Mouse (Mus musculus) 416B (cell line): ENCODE data around the gene Vti1a.
A peak's percentile ranks its signal among the peaks of the same experiment; 100 is the strongest.

Source experiments
- DNase-seq: peaks from one replicate; pipeline ENCODE4 v3.0.0; 2011; ENCODE audit warnings: low read depth

Vti1a gene

DNA sequence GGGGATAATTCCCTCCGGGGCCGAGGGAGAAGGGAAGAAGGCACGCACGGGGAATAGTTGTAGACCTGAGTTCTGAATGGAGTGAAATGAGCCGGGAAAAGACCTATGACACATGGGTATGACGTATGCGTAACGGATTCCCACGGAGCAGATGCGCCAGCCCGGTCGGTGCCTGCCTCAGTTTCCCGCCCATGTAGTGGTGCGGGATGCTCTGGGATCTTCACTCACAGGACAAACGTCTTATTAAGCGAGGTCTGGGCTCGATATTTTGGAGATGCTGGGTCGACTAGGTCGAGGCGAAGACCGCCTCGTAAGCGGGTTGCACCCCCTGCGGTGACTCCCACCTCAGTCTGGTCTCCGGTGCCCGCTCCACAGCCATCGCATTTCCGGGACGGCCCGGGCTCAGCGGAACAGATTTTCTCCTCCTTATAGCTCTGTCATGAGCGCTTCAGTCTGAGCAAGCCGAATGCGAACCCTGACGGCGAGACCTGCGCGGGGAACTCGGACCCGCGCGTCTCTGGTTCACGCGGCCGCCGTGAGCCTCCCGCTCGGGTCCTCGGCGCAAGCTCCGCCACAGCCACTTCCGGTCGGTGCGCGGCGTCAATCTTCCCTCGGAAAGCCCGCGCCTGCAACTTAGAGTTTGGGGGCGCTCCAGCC is 515 bp upstream of the Vti1a start, which contains the start of gene Zdhhc6:
Gene Zdhhc6, minus strand, starts transcription at position 581 of the 657 bp plus-strand sequence.
- DNase-seq = no peak

- DNase-seq = peak; percentile 11
These were observed 806 bp downstream of the Vti1a start for GRCm38 (mm10) chr19:55316901-55317300.

- DNase-seq = no peak
These were observed 2.9 kb downstream of the Vti1a start for GRCm38 (mm10) chr19:55319036-55319435.

DNA sequence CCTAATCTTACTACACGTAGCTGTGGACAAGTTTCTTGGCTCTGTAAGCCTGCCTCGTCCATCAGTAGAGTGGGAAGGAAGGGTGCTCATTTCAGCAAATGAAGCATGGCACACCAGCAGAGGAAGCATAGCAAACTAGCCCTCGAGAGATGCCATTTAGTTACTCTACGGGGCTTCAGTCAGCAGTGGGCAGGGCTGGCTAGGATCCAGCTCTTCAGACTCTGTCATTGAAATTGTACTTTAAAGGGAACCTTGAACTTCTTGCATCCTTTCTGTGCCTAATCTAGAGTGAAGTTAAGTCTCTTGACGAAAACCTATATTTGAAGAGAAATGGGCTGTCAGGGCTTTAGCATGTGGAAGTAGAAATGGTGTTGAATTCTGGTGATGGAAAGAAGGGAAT is 3.4 kb downstream of the Vti1a start:
- no peak for DNase-seq

GRCm38 (mm10) chr19:55322604-55323003 is 6.5 kb downstream of the Vti1a start:
- DNase-seq = no peak

- DNase-seq = no peak
These were observed 11.4 kb downstream of the Vti1a start for GRCm38 (mm10) chr19:55327510-55327909.

DNA sequence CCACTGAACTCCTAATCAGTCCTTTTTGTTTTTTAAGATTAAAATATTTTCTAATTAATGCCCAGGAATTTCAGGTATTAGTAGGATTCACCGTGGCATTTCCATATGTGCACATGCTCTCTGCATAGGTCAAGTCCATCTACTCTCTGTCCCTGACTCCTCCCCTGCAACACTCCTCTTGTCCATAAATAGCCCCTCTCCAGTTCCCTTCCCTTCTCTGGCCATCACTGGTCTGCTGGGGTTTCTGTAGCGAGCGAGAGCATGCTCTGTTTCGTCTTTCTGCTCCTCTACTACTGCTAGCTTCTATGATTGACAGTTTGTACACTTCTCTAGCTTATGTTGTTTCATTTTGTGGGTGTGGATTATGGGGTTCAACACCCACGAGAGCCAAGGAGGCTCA is 15.7 kb downstream of the Vti1a start:
- DNase-seq = no peak

DNA sequence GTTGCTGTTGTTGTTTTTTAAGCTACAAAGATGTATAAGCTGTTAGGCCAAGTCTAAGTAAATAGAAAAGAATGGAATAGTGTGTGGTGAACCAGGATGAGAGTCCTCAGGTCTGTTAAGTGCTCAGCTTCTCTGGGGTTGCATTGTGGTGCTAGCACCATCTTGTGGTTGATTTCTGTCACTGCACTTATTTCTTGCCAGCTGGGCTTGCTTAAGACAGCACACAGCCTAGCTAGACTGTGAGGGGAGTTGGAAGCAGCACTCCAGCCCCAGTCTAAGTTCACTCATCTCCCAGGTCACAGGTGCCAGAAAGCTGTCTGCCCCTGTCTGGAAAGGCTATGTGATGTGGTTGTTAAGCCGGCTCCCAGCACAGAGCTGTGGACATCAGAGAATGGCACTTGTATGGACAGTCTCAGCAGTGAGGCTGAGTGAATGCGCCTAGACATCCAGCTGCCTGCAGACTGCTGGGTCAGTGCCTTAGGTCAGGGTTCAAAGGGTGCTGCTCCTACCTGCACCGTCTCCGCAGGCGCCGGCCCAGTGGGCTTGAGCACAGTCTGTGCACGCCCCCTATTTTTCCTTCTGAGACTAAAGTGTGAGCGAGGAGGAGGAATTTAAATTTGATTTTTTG is 16.7 kb downstream of the Vti1a start:
- peak; percentile 86 for DNase-seq

DNA sequence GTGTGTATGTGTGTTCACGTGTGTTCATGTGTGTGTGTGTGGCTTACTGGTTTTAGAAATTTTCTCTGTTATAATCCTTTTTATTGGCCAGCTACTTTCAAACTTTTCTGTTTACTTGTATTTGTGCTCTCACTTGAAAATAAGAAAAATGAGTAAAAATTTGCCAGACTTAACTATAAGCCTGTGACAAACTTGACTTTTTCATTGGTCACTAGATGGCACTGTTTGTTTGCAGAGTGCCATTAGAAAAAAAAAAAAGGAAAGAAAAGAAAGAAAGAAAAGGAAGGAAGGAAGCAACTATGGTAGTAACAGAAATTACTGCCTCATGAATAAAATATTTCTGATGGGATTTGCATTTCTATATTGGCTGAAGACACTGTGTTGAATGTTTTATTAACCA is 19.8 kb downstream of the Vti1a start:
- peak; percentile 49 for DNase-seq

- DNase-seq = no peak
These were observed 20.3 kb downstream of the Vti1a start for GRCm38 (mm10) chr19:55336441-55336840.

DNA sequence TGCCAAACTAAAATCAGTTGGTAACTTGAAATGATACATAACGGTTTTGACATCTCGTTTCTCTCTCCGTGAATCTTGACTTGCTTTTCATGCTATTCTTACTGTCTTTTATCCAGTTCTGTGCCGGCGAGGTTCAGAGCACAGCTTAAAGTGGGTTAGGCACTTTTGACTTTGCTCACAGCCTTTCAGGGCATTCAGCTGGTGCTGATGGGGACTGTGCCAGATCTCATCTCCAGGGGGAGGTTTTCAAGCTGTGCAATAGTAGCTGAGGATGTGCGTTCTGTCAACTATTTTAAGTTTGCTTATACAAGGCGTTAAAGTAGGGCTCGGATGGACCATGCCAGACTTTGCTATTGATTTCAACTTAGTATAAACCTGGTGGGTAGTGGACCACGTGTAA is 21.0 kb downstream of the Vti1a start:
- no peak for DNase-seq

- DNase-seq = no peak
These were observed 21.6 kb downstream of the Vti1a start for GRCm38 (mm10) chr19:55337664-55338063.

DNA sequence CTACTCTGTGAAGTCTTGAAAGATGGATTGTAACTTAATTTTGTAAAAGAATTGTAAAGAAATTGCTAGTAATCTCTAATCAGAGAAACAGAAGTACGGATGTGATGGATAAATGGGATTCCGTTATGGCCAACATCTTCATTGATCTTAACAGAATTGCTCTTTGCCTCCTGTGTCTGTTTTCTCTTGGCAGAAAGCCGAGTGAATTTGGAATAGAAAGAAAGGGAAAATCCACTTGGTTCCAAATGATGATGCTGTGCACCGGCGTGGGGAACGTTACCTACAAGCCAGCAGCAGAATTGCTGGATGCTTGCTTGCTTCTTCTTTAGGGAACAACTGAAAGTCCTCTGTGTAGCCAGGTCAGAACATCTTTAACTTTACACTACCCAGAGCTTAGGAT is 24.4 kb downstream of the Vti1a start:
- DNase-seq = no peak

GRCm38 (mm10) chr19:55341377-55341776 is 25.3 kb downstream of the Vti1a start:
- DNase-seq = no peak

DNA sequence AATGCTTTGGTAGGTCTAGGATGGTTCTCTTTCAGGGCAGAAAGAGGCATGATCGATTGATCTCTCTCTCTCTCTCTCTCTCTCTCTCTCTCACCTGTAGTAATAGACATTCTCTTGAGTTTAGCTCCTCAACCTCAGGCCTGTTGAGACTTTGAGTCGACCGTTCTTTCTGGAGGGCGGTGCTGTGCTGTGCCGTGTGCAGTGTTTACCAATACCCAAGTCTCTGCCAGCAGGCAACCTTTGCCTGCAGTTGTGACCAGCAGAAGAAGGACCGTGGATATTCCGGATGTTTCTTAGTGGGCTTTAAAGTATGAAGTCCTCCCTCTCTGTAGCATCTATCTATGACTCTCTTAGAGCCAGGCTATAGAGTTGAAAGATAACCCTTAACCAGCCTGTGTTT is 26.3 kb downstream of the Vti1a start:
- DNase-seq = no peak

- DNase-seq = no peak
These were observed 27.2 kb downstream of the Vti1a start for GRCm38 (mm10) chr19:55343274-55343673.

DNA sequence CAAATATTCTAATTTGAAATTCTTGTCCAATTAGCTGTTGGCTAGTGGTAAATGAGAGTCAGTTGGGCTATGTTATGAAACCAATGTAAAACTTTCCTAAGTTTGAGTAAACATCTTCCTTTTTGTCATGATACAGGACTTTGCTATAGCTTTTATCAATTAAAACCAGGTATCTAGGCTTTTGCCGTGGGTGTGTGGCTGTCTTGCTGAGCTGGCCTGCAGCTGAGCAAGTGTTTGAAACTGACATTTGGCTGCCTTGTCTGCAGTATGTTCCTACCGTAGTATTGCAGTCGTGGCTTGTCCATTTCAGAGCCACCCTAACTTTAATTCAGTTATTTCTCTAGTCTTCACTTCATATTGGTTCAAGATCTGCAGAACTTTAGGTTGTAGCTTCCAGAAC is 32.1 kb downstream of the Vti1a start:
- DNase-seq = peak; percentile 5

GRCm38 (mm10) chr19:55350673-55351378 is 34.7 kb downstream of the Vti1a start:
- no peak for DNase-seq

DNA sequence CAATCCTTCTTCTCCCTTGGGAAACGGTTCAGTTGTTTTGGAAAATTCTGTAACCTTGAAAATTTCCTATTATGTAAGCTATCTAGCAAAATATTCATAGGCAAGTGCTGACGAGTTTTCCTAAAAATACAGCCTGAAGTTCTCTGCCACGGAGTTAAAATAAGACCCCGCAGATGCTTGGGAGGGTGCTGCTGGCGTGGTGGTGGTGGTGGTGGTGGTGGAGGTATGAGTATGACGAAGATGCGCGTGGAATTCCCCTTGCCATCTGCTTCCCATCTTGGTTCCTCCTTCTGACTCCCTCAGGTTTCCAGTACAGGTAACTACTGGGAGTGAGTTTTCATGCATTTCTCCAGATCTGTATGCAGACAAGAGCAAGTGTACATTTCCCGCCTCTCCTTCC is 46.5 kb downstream of the Vti1a start:
- no peak for DNase-seq

DNA sequence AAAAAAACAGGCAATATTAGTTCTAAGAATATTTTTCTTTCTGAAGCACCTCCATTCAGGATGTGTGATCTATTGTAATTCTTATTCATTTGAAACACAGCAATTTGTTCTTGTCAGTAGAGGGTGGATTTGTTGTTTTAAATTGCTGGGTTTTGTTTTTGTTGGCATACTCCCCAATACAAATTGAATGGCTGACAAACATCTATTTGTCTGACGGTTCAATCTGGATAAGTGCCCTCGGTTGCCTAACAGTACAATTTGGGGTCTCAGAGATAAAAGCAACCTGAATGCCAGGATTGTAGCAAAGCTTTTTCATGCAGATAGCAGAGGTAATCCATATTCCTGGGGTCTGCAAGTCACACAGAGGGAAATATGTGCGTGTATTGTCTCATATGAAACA is 53.6 kb downstream of the Vti1a start:
- no peak for DNase-seq

GRCm38 (mm10) chr19:55376331-55376730 is 60.2 kb downstream of the Vti1a start:
- no peak for DNase-seq

- no peak for DNase-seq
These were observed 61.4 kb downstream of the Vti1a start for GRCm38 (mm10) chr19:55377465-55377864.

GRCm38 (mm10) chr19:55378884-55379283 is 62.8 kb downstream of the Vti1a start:
- no peak for DNase-seq
